Mouse (Mus musculus): ENCODE measurements around the gene Rptor. TPM values are rescaled to one million over a fixed set of nuclear protein-coding genes. Genes with fewer than 3 reads are reported as not detected.

Gene Rptor
- total and polyA plus RNA-seq, 3 experiments = 19.7 to 32.4 (median 32.1) TPM

DNA sequence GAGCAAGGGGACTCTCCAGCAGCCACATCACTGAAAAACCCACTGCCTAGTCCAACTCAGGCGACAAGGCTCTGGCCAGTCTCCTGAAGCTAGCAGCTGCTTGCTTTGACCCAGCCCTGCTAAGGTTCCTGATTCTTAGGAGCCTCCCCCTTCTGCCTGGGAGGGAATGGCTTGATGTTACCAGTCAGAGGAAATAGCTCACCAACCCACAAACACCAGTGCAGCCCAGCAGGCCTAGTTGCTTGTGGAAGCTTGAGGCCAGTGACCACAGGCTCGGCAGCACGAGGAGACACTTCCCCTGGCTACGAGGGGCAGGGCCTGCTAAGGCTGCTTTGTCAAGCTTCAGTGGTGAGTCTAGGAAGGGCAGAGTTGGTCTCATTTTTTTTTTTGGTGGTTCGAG lies 322.5 kb downstream of the Rptor start:
- Histone ChIP-seq H3K27ac (no peak overlapping the region), H3K4me1 (ENCODE audit: control insufficient read depth, insufficient read depth, low read length) (no peaks in the 10 kb centered on the region), H3K36me3 (ENCODE audit: control insufficient read depth, insufficient read depth, low read length) (no peaks in the 10 kb centered on the region), H3K4me3 (no peak overlapping the region), H3K9ac (ENCODE audit: low read depth, low read length) (no peak overlapping the region), H3K27me3 (ENCODE audit: control insufficient read depth, insufficient read depth, low read length) (no peaks in the 10 kb centered on the region), H3K79me2 (replicated peaks; ENCODE audit: control insufficient read depth, insufficient read depth, low read length) (no peaks in the 10 kb centered on the region)
- TF ChIP-seq CTCF (IDR thresholded peaks at IDR 0.05) (no peak), EP300 (IDR thresholded peaks at IDR 0.05; ENCODE audit: insufficient read depth, low read depth, low read length) (no peak), POLR2A (IDR thresholded peaks at IDR 0.05; ENCODE audit: insufficient read depth, low read depth, low read length) (no peak)
- peak in 1 of 2 experiments; percentile 68 for DNase-seq
- WGBS = 72% methylated on average over 5 of the region's 5 CpGs
- intact Hi-C loops (cut with DNase I) = no loop called here

DNA sequence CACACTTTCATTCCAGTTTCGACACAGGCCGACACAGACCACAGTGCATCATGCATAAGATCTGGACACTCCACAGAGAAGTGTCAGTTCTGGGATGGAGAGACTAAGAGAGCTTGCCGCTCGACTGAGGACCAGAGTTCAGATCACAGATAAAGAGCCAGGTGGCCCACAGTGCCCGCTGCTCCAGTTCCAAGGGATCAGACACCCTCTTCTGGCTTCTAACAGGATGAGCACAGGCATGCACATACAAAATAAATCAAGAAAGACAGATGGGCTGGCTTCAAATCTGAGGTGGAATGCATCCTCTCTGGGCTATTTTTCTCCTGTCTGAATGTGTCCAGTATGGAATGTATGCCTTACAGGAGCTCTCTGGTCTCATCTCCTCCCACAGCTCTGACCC lies 324.1 kb downstream of the Rptor start:
- Histone ChIP-seq H3K27me3 (ENCODE audit: control insufficient read depth, insufficient read depth, low read length) (no peaks in the 10 kb centered on the region), H3K4me1 (ENCODE audit: control insufficient read depth, insufficient read depth, low read length) (no peaks in the 10 kb centered on the region), H3K27ac (no peak overlapping the region), H3K9ac (ENCODE audit: low read depth, low read length) (no peak overlapping the region), H3K36me3 (ENCODE audit: control insufficient read depth, insufficient read depth, low read length) (no peaks in the 10 kb centered on the region), H3K79me2 (replicated peaks; ENCODE audit: control insufficient read depth, insufficient read depth, low read length) (no peaks in the 10 kb centered on the region), H3K4me3 (no peak overlapping the region)
- intact Hi-C loops (cut with DNase I) = no loop called here
- 70% methylated on average over 5 of the region's 5 CpGs for WGBS
- DNase-seq = no peak
- TF ChIP-seq EP300 (IDR thresholded peaks at IDR 0.05; ENCODE audit: insufficient read depth, low read depth, low read length) (no peak), POLR2A (IDR thresholded peaks at IDR 0.05; ENCODE audit: insufficient read depth, low read depth, low read length) (no peak)

GRCm38 (mm10) chr11:119928023-119928681 lies 325.4 kb downstream of the Rptor start:
- peaks cover 2% of the 10 kb centered on the region; the same call in 1 of the 2 replicates for H3K4me1 ChIP-seq (ENCODE audit: control insufficient read depth, insufficient read depth, low read length)
- peak overlapping the region; percentile 20; the same call in 1 of the 2 replicates for H3K27ac ChIP-seq
- WGBS = 27% methylated on average over 16 of the region's 16 CpGs
- H3K36me3 ChIP-seq (ENCODE audit: control insufficient read depth, insufficient read depth, low read length) = no peaks in the 10 kb centered on the region
- DNase-seq = peak; percentile 69 to 78
- H3K79me2 ChIP-seq (replicated peaks; ENCODE audit: control insufficient read depth, insufficient read depth, low read length) = no peaks in the 10 kb centered on the region
- H3K27me3 ChIP-seq (ENCODE audit: control insufficient read depth, insufficient read depth, low read length) = no peaks in the 10 kb centered on the region
- intact Hi-C loops (cut with DNase I) = no loop called here
- peak overlapping the region; percentile 36; the same call in 1 of the 2 replicates for H3K9ac ChIP-seq (ENCODE audit: low read depth, low read length)
- H3K4me3 ChIP-seq = peak overlapping the region; percentile 15; the same call in 1 of the 2 replicates
- TF ChIP-seq POLR2A (IDR thresholded peaks at IDR 0.05; ENCODE audit: insufficient read depth, low read depth, low read length) (no peak; the same call in 1 of the 2 replicates), EP300 (IDR thresholded peaks at IDR 0.05; ENCODE audit: insufficient read depth, low read depth, low read length) (no peak), CTCF (IDR thresholded peaks at IDR 0.05) (no peak)

DNA sequence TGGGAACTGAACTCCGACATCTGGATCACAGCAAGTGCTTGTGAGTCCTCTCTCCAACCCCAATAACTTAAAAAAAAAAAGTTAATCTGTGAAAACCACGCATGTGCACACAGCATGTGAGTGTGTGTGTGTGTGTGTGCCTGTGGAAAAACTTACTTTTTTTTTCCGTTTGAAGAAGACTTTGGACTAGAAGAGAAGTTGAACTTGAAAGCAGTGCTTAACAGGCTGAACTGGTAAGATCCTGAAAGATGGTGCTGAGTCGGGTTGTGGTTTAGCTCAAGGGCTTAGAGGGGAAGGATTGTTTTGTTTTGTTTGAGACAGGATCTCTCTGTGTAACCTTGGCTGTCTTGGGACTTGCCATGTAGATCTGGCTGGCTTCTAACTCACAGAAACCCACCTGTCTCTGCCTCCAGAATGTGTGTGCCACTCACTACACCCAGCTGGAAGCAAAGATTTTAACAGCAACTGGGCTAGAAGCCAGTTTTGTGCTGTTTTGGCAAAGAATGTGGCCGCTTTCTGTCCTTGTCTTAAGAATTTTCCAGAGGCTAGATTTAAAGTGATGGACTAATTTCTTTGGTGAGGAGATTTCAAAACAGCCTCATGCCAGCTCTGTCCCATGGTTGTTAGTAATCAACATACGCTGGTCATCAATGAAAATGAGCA lies 327.0 kb downstream of the Rptor start:
- Histone ChIP-seq H3K36me3 (ENCODE audit: control insufficient read depth, insufficient read depth, low read length) (no peaks in the 10 kb centered on the region), H3K9ac (ENCODE audit: low read depth, low read length) (no peak overlapping the region), H3K4me3 (no peak overlapping the region), H3K4me1 (ENCODE audit: control insufficient read depth, insufficient read depth, low read length) (peaks cover 2% of the 10 kb centered on the region; the same call in 1 of the 2 replicates), H3K27ac (no peak overlapping the region), H3K27me3 (ENCODE audit: control insufficient read depth, insufficient read depth, low read length) (no peaks in the 10 kb centered on the region), H3K79me2 (replicated peaks; ENCODE audit: control insufficient read depth, insufficient read depth, low read length) (no peaks in the 10 kb centered on the region)
- 74% methylated on average over 6 of the region's 6 CpGs for WGBS
- intact Hi-C loops (cut with DNase I) = loop anchor here (2.0 to 10.0 kb wide), 2 partner anchors 25 to 165 kb away; partner anchors contain the start of genes Ndufaf8 and Tepsin
- no peak for DNase-seq
- TF ChIP-seq POLR2A (IDR thresholded peaks at IDR 0.05; ENCODE audit: insufficient read depth, low read depth, low read length) (no peak), EP300 (IDR thresholded peaks at IDR 0.05; ENCODE audit: insufficient read depth, low read depth, low read length) (no peak), CTCF (IDR thresholded peaks at IDR 0.05) (no peak)

DNA sequence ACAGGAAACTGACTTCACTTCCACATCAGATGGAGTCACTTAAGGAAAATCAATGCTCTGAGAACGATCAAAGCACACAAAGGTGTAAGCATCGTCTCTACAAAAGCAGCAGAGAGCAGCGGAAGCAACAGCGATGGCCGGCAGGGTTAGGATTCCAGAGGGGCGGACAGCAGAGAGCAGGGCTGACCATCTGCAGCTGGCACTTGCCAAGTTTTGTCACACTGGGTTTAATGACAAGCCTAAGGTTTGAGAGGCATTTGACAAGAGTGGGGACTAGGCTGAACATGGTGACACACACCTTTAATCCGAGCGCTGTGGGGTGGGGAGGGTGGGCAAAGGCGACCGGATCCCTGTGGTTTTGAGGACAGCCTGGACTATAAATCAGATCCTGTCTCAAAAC lies 329.1 kb downstream of the Rptor start:
- 67% methylated on average over 10 of the region's 10 CpGs for WGBS
- Histone ChIP-seq H3K4me3 (no peak overlapping the region), H3K79me2 (replicated peaks; ENCODE audit: control insufficient read depth, insufficient read depth, low read length) (no peaks in the 10 kb centered on the region), H3K36me3 (ENCODE audit: control insufficient read depth, insufficient read depth, low read length) (no peaks in the 10 kb centered on the region), H3K4me1 (ENCODE audit: control insufficient read depth, insufficient read depth, low read length) (peaks cover 2% of the 10 kb centered on the region; the same call in 1 of the 2 replicates), H3K27me3 (ENCODE audit: control insufficient read depth, insufficient read depth, low read length) (no peaks in the 10 kb centered on the region), H3K9ac (ENCODE audit: low read depth, low read length) (no peak overlapping the region), H3K27ac (no peak overlapping the region)
- intact Hi-C loops (cut with DNase I) = loop anchor here (2.0 to 10.0 kb wide), 2 partner anchors 23 to 163 kb away; partner anchors contain the start of genes Ndufaf8 and Tepsin
- TF ChIP-seq EP300 (IDR thresholded peaks at IDR 0.05; ENCODE audit: insufficient read depth, low read depth, low read length) (no peak), CTCF (IDR thresholded peaks at IDR 0.05) (no peak), POLR2A (IDR thresholded peaks at IDR 0.05; ENCODE audit: insufficient read depth, low read depth, low read length) (no peak)
- DNase-seq = no peak

GRCm38 (mm10) chr11:119933142-119933541 lies 330.4 kb downstream of the Rptor start:
- 35% methylated on average over 4 of the region's 4 CpGs for WGBS
- intact Hi-C loops (cut with DNase I) = loop anchor here (10.0 kb wide), 1 partner anchor 162 kb away; the partner anchor contains the start of genes Ndufaf8 and Tepsin

More at GRCm38 (mm10) chr11:119933142-119933541, 330.4 kb downstream of the Rptor start:
- Histone ChIP-seq H3K4me1 (ENCODE audit: control insufficient read depth, insufficient read depth, low read length) (peaks cover 3% of the 10 kb centered on the region), H3K9ac (ENCODE audit: low read depth, low read length) (no peak overlapping the region), H3K27me3 (ENCODE audit: control insufficient read depth, insufficient read depth, low read length) (no peaks in the 10 kb centered on the region), H3K36me3 (ENCODE audit: control insufficient read depth, insufficient read depth, low read length) (no peaks in the 10 kb centered on the region), H3K4me3 (no peak overlapping the region), H3K27ac (no peak overlapping the region), H3K79me2 (replicated peaks; ENCODE audit: control insufficient read depth, insufficient read depth, low read length) (no peaks in the 10 kb centered on the region)
- DNase-seq = peak; percentile 58 to 69
- TF ChIP-seq EP300 (IDR thresholded peaks at IDR 0.05; ENCODE audit: insufficient read depth, low read depth, low read length) (no peak), CTCF (IDR thresholded peaks at IDR 0.05) (no peak), POLR2A (IDR thresholded peaks at IDR 0.05; ENCODE audit: insufficient read depth, low read depth, low read length) (no peak)

All from heart, adult 2 months (tissue).